Mouse (Mus musculus) small intestine, adult 2 months (tissue): ENCODE data around the gene Kncn.

Experiments used
- CTCF ChIP-seq: fragments of 200-500 bp; IDR thresholded peaks from 2 replicates; pipeline ENCODE4 v1.5.1; 2012; ENCODE audit warnings: low read depth, mild to moderate bottlenecking, control low read depth, inconsistent platforms, low read length, moderate library complexity, mixed read lengths; ENCODE audit not compliant: insufficient replicate concordance, insufficient read length; ENCODE audit errors: extremely low read depth
- POLR2A ChIP-seq: fragments of 200-500 bp; IDR thresholded peaks from 2 replicates; pipeline ENCODE4 v1.6.1; 2012; ENCODE audit warnings: low read depth, mild to moderate bottlenecking, control low read depth, inconsistent platforms, low read length, moderate library complexity

GRCm38 (mm10) chr4:115886875-115887274 lies 2.7 kb downstream of the Kncn start:
- TF ChIP-seq CTCF = no peak
- TF ChIP-seq POLR2A = no peak
